Mouse (Mus musculus): ENCODE results near the gene Coil. TPM values are rescaled to one million over a fixed set of nuclear protein-coding genes. Genes with fewer than 3 reads are reported as not detected.

The Coil gene
- polyA plus RNA-seq, 1 experiment: 101 TPM

DNA sequence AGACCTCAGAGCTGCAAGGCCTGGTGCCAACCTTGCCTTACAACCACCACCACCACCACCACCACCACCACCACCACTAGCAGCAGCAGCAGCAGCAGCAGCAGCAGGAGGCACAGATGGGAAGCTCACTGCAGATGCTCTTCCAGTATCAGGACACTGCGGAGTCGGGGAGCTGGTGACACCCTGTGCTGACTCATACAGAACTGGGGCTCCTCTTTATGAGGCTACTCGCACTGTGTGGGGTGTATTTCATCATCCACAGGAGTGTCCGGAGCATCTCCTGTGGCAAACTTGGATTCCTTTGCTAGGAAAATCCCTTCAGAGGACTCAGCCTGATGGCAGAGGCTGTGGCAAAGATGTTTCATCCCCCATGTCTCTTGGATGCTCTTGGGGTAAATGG, 30.4 kb upstream of the Coil start:
- no peak for TF ChIP-seq POLR2A (IDR thresholded peaks at IDR 0.05; ENCODE audit: control insufficient read depth, low read depth, low read length)
- TF ChIP-seq CTCF (IDR thresholded peaks at IDR 0.05; ENCODE audit: control insufficient read depth, insufficient read depth, insufficient replicate concordance, low read depth, low read length): no peak

DNA sequence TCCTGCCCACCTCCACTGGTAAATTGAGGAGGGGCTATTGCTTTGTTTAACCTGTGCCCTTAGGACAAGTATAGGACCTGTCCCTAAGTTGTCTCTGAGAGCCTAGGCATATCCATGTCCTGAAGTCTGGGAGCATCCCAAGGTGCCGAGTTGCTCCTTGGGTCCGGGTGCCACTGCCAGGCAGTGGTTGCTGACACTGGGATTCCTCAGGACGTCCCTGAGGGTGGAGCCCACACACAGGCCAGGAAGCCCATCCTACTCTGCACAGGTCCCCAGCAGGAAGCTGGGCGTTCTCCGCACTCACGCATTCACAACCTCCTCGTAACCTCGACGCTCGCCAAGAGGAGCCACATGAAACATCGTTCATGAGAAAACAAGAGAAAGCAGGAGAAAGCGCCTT, 28.6 kb upstream of the Coil start:
- Histone ChIP-seq H3K27me3 (ENCODE audit: control insufficient read depth, insufficient read depth, low read length) (no peaks in the 10 kb centered on the region), H3K27ac (ENCODE audit: control insufficient read depth, insufficient read depth, low read depth, low read length) (no peak overlapping the region), H3K4me3 (ENCODE audit: control insufficient read depth, low read depth, low read length) (no peak overlapping the region), H3K36me3 (ENCODE audit: control insufficient read depth, insufficient read depth, low read length) (no peaks in the 10 kb centered on the region; the same call in 1 of the 2 replicates), H3K4me1 (ENCODE audit: control insufficient read depth, insufficient read depth, low read length) (no peaks in the 10 kb centered on the region)
- TF ChIP-seq CTCF (IDR thresholded peaks at IDR 0.05; ENCODE audit: control insufficient read depth, insufficient read depth, insufficient replicate concordance, low read depth, low read length): no peak
- TF ChIP-seq POLR2A (IDR thresholded peaks at IDR 0.05; ENCODE audit: control insufficient read depth, low read depth, low read length): no peak

More for the DNA sequence above, 30.4 kb upstream of the Coil start:
- Histone ChIP-seq H3K4me3 (ENCODE audit: control insufficient read depth, low read depth, low read length) (no peak overlapping the region), H3K4me1 (ENCODE audit: control insufficient read depth, insufficient read depth, low read length) (no peaks in the 10 kb centered on the region), H3K27me3 (ENCODE audit: control insufficient read depth, insufficient read depth, low read length) (no peaks in the 10 kb centered on the region), H3K36me3 (ENCODE audit: control insufficient read depth, insufficient read depth, low read length) (no peaks in the 10 kb centered on the region; the same call in none of the 2 replicates), H3K27ac (ENCODE audit: control insufficient read depth, insufficient read depth, low read depth, low read length) (no peak overlapping the region)

GRCm38 (mm10) chr11:88945971-88946585, 24.0 kb upstream of the Coil start:
- TF ChIP-seq CTCF (IDR thresholded peaks at IDR 0.05; ENCODE audit: control insufficient read depth, insufficient read depth, insufficient replicate concordance, low read depth, low read length) (no peak), POLR2A (IDR thresholded peaks at IDR 0.05; ENCODE audit: control insufficient read depth, low read depth, low read length) (no peak)
- Histone ChIP-seq H3K36me3 (ENCODE audit: control insufficient read depth, insufficient read depth, low read length) (peaks cover 4% of the 10 kb centered on the region), H3K4me3 (ENCODE audit: control insufficient read depth, low read depth, low read length) (no peak overlapping the region), H3K27me3 (ENCODE audit: control insufficient read depth, insufficient read depth, low read length) (no peaks in the 10 kb centered on the region), H3K4me1 (ENCODE audit: control insufficient read depth, insufficient read depth, low read length) (no peaks in the 10 kb centered on the region; the same call in 1 of the 2 replicates), H3K27ac (ENCODE audit: control insufficient read depth, insufficient read depth, low read depth, low read length) (no peak overlapping the region)

- no peaks in the 10 kb centered on the region; the same call in 1 of the 2 replicates for H3K4me1 ChIP-seq (ENCODE audit: control insufficient read depth, insufficient read depth, low read length)
- no peak overlapping the region for H3K27ac ChIP-seq (ENCODE audit: control insufficient read depth, insufficient read depth, low read depth, low read length)
- H3K36me3 ChIP-seq (ENCODE audit: control insufficient read depth, insufficient read depth, low read length): peaks cover 4% of the 10 kb centered on the region
- TF ChIP-seq POLR2A (IDR thresholded peaks at IDR 0.05; ENCODE audit: control insufficient read depth, low read depth, low read length): no peak
- no peak for TF ChIP-seq CTCF (IDR thresholded peaks at IDR 0.05; ENCODE audit: control insufficient read depth, insufficient read depth, insufficient replicate concordance, low read depth, low read length)
- H3K27me3 ChIP-seq (ENCODE audit: control insufficient read depth, insufficient read depth, low read length): no peaks in the 10 kb centered on the region
- H3K4me3 ChIP-seq (ENCODE audit: control insufficient read depth, low read depth, low read length): no peak overlapping the region
These were observed 21.2 kb upstream of the Coil start for GRCm38 (mm10) chr11:88948896-88949295.

GRCm38 (mm10) chr11:88949802-88950639, 20.0 kb upstream of the Coil start:
- no peak for TF ChIP-seq CTCF (IDR thresholded peaks at IDR 0.05; ENCODE audit: control insufficient read depth, insufficient read depth, insufficient replicate concordance, low read depth, low read length)
- TF ChIP-seq POLR2A (IDR thresholded peaks at IDR 0.05; ENCODE audit: control insufficient read depth, low read depth, low read length): no peak
- no peak overlapping the region for H3K4me3 ChIP-seq (ENCODE audit: control insufficient read depth, low read depth, low read length)
- H3K4me1 ChIP-seq (ENCODE audit: control insufficient read depth, insufficient read depth, low read length): no peaks in the 10 kb centered on the region; the same call in 1 of the 2 replicates
- H3K36me3 ChIP-seq (ENCODE audit: control insufficient read depth, insufficient read depth, low read length): peaks cover 4% of the 10 kb centered on the region
- 0 out of 2 replicates have a peak overlapping the region, but pooled peaks have one; percentile 26 for H3K27ac ChIP-seq (ENCODE audit: control insufficient read depth, insufficient read depth, low read depth, low read length)
- no peaks in the 10 kb centered on the region for H3K27me3 ChIP-seq (ENCODE audit: control insufficient read depth, insufficient read depth, low read length)

- 0 out of 2 replicates have a peak overlapping the region, but pooled peaks have one; percentile 26 for H3K27ac ChIP-seq (ENCODE audit: control insufficient read depth, insufficient read depth, low read depth, low read length)
- H3K36me3 ChIP-seq (ENCODE audit: control insufficient read depth, insufficient read depth, low read length): peaks cover 4% of the 10 kb centered on the region
- H3K4me1 ChIP-seq (ENCODE audit: control insufficient read depth, insufficient read depth, low read length): no peaks in the 10 kb centered on the region; the same call in 1 of the 2 replicates
- no peaks in the 10 kb centered on the region for H3K27me3 ChIP-seq (ENCODE audit: control insufficient read depth, insufficient read depth, low read length)
- TF ChIP-seq POLR2A (IDR thresholded peaks at IDR 0.05; ENCODE audit: control insufficient read depth, low read depth, low read length): no peak
- no peak for TF ChIP-seq CTCF (IDR thresholded peaks at IDR 0.05; ENCODE audit: control insufficient read depth, insufficient read depth, insufficient replicate concordance, low read depth, low read length)
- H3K4me3 ChIP-seq (ENCODE audit: control insufficient read depth, low read depth, low read length): no peak overlapping the region
These were observed 19.3 kb upstream of the Coil start for GRCm38 (mm10) chr11:88950640-88951250.

- Histone ChIP-seq H3K27ac (ENCODE audit: control insufficient read depth, insufficient read depth, low read depth, low read length) (no peak overlapping the region), H3K4me1 (ENCODE audit: control insufficient read depth, insufficient read depth, low read length) (no peaks in the 10 kb centered on the region; the same call in 1 of the 2 replicates), H3K27me3 (ENCODE audit: control insufficient read depth, insufficient read depth, low read length) (no peaks in the 10 kb centered on the region), H3K4me3 (ENCODE audit: control insufficient read depth, low read depth, low read length) (no peak overlapping the region), H3K36me3 (ENCODE audit: control insufficient read depth, insufficient read depth, low read length) (peaks cover 4% of the 10 kb centered on the region)
- no peak for TF ChIP-seq CTCF (IDR thresholded peaks at IDR 0.05; ENCODE audit: control insufficient read depth, insufficient read depth, insufficient replicate concordance, low read depth, low read length)
- no peak for TF ChIP-seq POLR2A (IDR thresholded peaks at IDR 0.05; ENCODE audit: control insufficient read depth, low read depth, low read length)
These were observed 18.5 kb upstream of the Coil start for GRCm38 (mm10) chr11:88951576-88951975.

All from testis, adult 2 months (tissue).